Mouse (Mus musculus): Measurements from ENCODE around the gene Tuba1c.

- no peak for TF ChIP-seq POLR2A (IDR thresholded peaks at IDR 0.05; ENCODE audit: borderline replicate concordance, low read depth, low read length)
- no peak for TF ChIP-seq CTCF (IDR thresholded peaks at IDR 0.05; ENCODE audit: low read depth, low read length)
These were observed 23.7 kb downstream of the Tuba1c start for GRCm38 (mm10) chr15:99053373-99053772.
